Mouse (Mus musculus) right cerebral cortex, adult 18-20 months (tissue): ENCODE results near the gene Sdf2l1.
"Not testable (repeated sequence)": the region's sequence is repeated elsewhere in the genome, so short reads cannot be mapped to it uniquely, and the experiment has no call there.

Experiments used
- DNase-seq: peaks from one replicate; pipeline ENCODE4 v3.0.0; 2022; ENCODE audit warnings: mixed read lengths

The Sdf2l1 gene

GRCm38 (mm10) chr16:17132089-17132905 is at the start of gene Sdf2l1:
Sdf2l1 (minus strand) TSS chr16:17132383.
- peak; percentile 99 for DNase-seq

DNA sequence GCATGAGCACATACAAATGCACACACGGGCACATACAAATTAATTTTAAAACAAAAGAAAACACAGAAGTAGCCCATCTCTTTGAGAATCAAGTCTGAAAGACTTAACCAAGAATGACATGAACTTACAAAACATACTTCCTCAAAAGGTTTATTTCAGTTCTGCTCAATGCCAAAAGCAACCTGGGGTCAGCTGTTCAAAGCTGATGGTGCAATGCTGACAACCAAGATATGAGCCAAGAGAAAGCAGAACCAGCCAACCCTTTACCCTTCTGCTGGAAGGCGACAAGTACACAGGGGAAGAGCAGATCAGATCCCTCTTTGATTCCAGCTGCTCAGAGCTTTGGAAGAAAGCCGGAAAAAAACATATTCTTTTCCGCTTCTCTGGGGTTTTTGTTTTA is 49.2 kb upstream of the Sdf2l1 start:
- DNase-seq = no peak

DNA sequence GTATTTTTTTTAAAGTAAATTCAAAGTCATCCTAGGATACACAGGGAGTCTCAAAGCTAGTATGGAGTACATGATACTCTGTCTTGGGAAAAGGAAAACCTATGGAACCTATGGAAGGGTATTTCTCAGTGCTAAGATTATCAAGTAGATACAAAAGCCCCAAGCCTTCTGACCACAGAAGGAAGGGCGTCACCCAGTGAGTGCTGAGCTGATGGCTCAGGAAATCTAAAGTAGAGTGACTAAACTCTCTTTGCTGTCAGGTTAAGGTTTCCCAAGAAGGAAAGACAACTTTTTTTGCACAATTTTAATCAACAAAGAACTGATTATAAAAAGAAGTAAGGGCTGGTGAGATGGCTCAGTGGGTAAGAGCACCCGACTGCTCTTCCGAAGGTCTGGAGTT is 47.5 kb upstream of the Sdf2l1 start:
- no peak for DNase-seq

GRCm38 (mm10) chr16:17177623-17178170 is 45.5 kb upstream of the Sdf2l1 start:
- no peak for DNase-seq

- no peak for DNase-seq
These were observed 43.6 kb upstream of the Sdf2l1 start for GRCm38 (mm10) chr16:17175765-17176164.

DNA sequence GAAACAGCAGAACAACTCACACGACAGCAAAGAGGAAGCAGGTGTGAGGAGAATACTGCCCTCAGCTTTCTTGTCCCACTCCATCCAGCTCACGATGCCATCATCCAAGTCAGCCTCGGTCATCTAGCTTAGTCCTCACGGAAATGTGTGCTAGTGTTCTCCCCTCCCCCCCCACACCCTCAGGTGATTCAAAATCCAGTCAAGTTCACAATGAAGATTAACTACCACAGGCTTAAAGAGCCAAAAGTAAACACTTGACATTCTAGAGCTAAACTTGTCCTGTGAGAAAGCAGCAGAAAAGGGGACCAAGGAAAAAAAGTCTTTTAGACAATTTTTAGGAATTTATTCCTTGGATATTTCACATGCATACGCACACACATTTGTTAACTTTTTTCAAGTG is 35.9 kb upstream of the Sdf2l1 start:
- DNase-seq = no peak

DNA sequence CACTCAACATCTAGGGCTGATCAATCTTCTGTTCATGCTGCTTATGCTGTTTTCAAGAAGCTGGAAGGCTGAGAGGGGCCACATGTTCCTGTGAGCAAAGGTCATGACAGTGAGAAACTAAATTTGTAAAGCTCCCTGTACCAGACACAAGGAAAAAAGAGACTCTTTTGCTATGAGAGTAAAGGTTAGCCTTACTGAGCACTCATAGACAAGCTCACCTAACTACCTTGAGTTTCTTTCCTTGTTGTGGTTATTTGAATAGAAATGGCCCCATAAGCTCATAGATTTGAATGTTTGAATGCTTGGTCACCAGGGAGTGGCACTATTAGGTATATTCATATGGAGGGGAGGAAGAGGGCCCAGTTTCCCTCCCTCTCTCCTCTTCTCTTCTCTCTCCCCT is 35.0 kb upstream of the Sdf2l1 start:
- no peak for DNase-seq

DNA sequence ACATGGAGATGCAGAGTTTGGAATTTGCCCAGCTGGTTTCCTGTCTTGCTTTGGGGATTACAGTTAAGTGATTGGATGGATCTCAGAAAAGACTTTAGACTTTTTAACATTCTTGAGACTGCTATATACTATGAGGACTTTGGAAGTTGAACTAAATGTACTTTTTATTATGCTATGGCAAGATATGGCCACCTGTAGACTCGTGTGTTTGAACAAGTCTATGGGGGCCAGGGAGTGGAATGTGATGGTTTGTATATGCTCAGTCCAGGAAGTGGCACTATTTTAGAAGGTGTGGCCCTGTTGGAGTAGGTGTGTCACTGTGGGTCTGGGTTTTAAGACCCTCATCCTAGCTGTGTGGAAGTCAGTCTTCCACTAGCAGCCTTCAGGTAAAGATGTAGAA is 33.3 kb upstream of the Sdf2l1 start:
- not testable (repeated sequence) for DNase-seq

GRCm38 (mm10) chr16:17154346-17154745 is 22.2 kb upstream of the Sdf2l1 start:
- no peak for DNase-seq

- DNase-seq = no peak
These were observed 19.7 kb upstream of the Sdf2l1 start for GRCm38 (mm10) chr16:17151874-17152273.

GRCm38 (mm10) chr16:17150520-17151258 is 18.5 kb upstream of the Sdf2l1 start:
- DNase-seq = no peak

GRCm38 (mm10) chr16:17148084-17148483 is 15.9 kb upstream of the Sdf2l1 start:
- no peak for DNase-seq

- peak; percentile 43 for DNase-seq
These were observed 15.3 kb upstream of the Sdf2l1 start for GRCm38 (mm10) chr16:17147391-17147929.

- peak; percentile 85 for DNase-seq
These were observed 14.6 kb upstream of the Sdf2l1 start, which contains the start of gene Ccdc116 for GRCm38 (mm10) chr16:17146772-17147235. Ccdc116 (minus strand) TSS chr16:17147229.

DNA sequence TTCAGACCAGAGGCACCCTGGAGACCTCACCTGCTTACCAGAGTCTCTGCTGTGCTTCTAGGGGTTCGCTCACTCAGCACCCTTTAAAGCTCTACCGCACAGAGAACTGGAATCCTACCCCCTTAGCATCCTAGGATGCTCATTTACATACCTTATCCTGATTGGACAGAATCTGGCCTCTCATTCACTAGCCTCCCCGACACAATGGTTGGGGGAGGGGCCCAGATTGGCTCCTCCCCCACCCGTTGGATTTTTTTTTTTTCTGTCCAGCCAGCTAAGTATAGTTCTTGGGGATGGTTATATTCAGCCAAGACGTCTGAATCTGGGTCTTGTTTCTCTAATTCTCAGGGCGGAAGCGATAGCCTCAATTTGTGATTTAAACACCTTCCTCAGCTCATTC is 12.2 kb upstream of the Sdf2l1 start, which contains the start of gene Ydjc:
TSS of gene Ydjc (plus strand) at position 283 of the 400 bp plus-strand sequence.
- DNase-seq = no peak

DNA sequence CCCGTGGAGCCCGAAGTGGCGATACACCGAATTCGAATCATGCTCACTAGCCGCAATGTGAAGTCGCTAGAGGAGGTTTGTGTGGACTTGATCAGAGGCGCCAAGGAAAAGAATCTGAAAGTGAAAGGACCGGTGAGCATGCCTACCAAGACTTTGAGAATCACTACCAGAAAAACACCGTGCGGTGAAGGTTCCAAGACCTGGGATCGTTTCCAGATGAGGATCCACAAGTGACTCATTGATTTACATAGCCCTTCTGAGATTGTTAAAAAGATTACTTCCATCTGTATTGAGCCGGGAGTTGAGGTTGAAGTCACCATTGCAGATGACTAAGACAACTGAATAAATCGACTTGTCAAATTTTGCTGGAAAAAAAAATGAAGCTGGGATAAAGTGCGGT is 5.2 kb upstream of the Sdf2l1 start:
- no peak for DNase-seq

DNA sequence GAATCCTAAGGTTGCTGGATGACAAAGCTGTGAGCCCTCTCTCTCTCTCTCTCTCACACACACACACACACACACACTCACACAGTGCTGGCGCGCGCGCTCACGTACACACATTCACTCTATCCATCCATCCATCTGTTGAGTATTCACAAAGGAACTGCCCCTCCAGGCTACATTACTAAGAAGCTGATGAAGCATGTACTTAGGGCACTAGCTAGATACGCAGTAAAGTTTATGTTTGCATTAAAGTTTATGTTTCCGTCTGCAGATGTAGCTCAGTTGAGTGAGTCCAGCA is 670 bp upstream of the Sdf2l1 start:
- DNase-seq = no peak

DNA sequence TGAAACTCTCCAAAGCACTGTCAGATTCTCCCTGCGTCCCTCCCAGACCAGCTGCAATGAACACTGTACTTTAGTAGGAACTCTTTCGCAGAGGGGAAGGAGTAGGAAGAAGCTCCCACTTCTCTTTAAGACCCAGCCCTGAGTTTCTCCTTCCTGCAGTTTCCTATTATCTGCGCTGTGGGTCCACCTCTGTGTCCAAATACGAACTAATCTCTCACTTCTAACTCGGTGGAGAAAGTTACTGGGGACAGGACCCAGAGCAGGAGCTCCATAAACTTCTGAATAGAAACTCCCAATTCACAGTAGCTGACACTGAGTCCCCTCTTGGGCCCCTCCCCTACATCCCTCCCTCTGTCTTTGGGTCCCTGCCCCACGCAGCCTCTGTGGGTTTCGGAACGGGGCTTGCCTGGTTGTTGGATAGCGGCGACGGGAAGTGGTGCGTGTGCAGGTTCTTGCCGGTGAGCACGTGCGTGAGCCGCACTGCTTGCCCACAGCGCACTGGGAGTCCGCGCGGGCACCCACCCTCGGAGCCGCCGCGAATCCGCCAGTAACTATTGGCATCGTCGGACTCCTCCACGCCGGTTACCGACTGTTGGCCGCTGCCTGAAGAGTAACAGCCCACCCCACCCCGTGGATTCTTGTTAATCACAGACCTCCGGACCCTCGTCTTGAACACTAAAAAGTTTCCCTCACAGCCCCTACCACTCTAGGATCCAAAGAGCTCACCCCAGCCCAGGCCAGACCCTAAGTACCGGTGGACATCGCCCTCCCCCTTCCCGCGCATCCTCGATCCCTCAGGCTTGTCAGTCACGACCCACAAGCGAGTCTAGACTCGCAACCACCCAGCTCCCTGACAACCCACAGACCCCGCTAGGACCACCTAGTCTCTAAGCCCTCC is 743 bp downstream of the Sdf2l1 start:
- DNase-seq = peak; percentile 38

- peak; percentile 42 for DNase-seq
These were observed 4.9 kb downstream of the Sdf2l1 start for GRCm38 (mm10) chr16:17127292-17127691.

DNA sequence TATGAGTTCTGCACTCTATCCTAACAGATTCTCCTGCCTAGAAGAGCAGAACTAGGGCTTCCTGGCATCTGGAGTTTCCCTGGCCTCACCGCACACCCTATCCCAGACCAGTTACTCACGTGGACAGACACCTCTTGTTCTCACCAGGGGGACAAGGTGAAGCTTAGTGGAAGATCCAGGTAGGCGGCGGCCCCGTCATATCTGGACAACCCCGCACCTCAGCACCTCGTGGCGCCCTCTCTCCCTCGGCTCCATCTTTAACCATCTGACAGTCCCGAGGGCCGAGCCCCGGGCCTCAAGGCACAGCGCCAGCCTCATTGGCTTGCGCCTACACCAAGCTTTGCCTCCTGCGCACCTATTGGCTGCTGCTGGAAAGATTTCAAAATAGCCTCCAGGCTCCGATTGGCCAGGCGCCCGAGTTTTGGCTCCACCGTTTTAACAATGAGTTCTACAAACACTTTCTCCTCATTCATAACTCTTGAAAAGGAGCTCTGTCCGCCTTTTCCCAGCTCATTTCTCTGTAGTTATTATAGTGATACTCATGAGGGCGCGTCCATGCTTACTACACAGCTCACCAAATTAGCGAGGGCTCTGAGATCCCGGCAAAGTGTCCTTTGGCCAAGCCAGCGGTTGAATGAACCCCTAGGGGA is 7.2 kb downstream of the Sdf2l1 start, which contains the start of gene 2610318N02Rik:
TSS of gene 2610318N02Rik (minus strand) at position 297 of the 650 bp plus-strand sequence.
- DNase-seq = peak; percentile 74

- DNase-seq = no peak
These were observed 7.9 kb downstream of the Sdf2l1 start for GRCm38 (mm10) chr16:17124119-17124870.
